ENCODE assay signal across 10 mouse cellular contexts in genomic region chr10:126752699-126753098, GRCm38 (mm10).
DNase-seq lines count a peak whose midpoint lies in the region; ATAC-seq and TF ChIP-seq lines count a peak whose summit lies in the region.
"Had no signal": no experiment of that assay in that cellular context is flagged by ENCODE, and none has a peak within 500 bp of the region (broad histone marks: within the 10 kb centered on the region; RNA-seq: fewer than 3 reads in every experiment).

No protein-coding gene starts in this region.

- DNase-seq in forebrain, postnatal 0 days = peak; percentile 79
- DNase-seq in ES-E14 (ENCODE audit: low read depth, low spot score) = peak; percentile 20
- peak; percentile 49 to 60 for DNase-seq in left cerebral cortex, postnatal 36 days (ENCODE audit: low spot score in 2 of 2)
- DNase-seq in urinary bladder, postnatal 25 days (ENCODE audit: low spot score) = no peak
- no peak for DNase-seq in B cell, adult 2 months
- DNase-seq: heart, adult 2 months had no signal

- no peaks in the 10 kb centered on the region for H3K27me3 ChIP-seq in forebrain, postnatal 0 days (ENCODE audit: insufficient read depth, low read length)
- H3K27me3 ChIP-seq in forebrain, embryonic 16.5 days (replicated peaks; ENCODE audit: control insufficient read depth, insufficient read depth, low read length) = no peaks in the 10 kb centered on the region
- H3K27me3 ChIP-seq: limb, embryonic 15.5 days had no signal

- H3K36me3 ChIP-seq in forebrain, postnatal 0 days (ENCODE audit: insufficient read depth) = no peaks in the 10 kb centered on the region
- no peaks in the 10 kb centered on the region for H3K36me3 ChIP-seq in forebrain, embryonic 16.5 days (ENCODE audit: control insufficient read depth, insufficient read depth)
- H3K36me3 ChIP-seq in ES-E14 (ENCODE audit: control insufficient read depth, insufficient read depth, low read length, poor library complexity, severe bottlenecking) = no peaks in the 10 kb centered on the region
- H3K36me3 ChIP-seq: limb, embryonic 15.5 days had no signal

- H3K4me3 ChIP-seq in forebrain, postnatal 0 days (ENCODE audit: low read depth, low read length) = no peak overlapping the region
- no peak overlapping the region for H3K4me3 ChIP-seq in forebrain, embryonic 16.5 days (replicated peaks; ENCODE audit: low read length)
- H3K4me3 ChIP-seq in ES-E14 (ENCODE audit: insufficient read depth in 1 of 2, low read depth in 1 of 2, low read length in 2 of 2, poor library complexity in 1 of 2, severe bottlenecking in 1 of 2) = no peak overlapping the region
- H3K4me3 ChIP-seq: heart, adult 2 months; limb, embryonic 15.5 days had no signal

- no peak overlapping the region for H3K9ac ChIP-seq in forebrain, postnatal 0 days
- no peak overlapping the region for H3K9ac ChIP-seq in forebrain, embryonic 16.5 days (replicated peaks; ENCODE audit: low read depth, low read length)
- no peak overlapping the region for H3K9ac ChIP-seq in ES-E14 (ENCODE audit: insufficient read depth, low read depth, low read length, poor library complexity, severe bottlenecking)
- H3K9ac ChIP-seq: limb, embryonic 15.5 days had no signal

- no peak overlapping the region for H3K27ac ChIP-seq in forebrain, postnatal 0 days (ENCODE audit: low read depth, low read length)
- H3K27ac ChIP-seq in forebrain, embryonic 16.5 days (ENCODE audit: low read length) = no peak overlapping the region
- no peak overlapping the region for H3K27ac ChIP-seq in ES-E14 (ENCODE audit: insufficient read depth, low read depth, low read length, poor library complexity, severe bottlenecking)
- H3K27ac ChIP-seq: heart, adult 2 months; limb, embryonic 15.5 days had no signal

- no peak overlapping the region for H3K4me2 ChIP-seq in forebrain, postnatal 0 days (ENCODE audit: low read depth)
- no peak overlapping the region for H3K4me2 ChIP-seq in forebrain, embryonic 16.5 days (ENCODE audit: low read length)
- H3K4me2 ChIP-seq: limb, embryonic 15.5 days had no signal

- no peak for ATAC-seq in forebrain, postnatal 0 days
- no peak for ATAC-seq in forebrain, embryonic 16.5 days
- ATAC-seq in frontal cortex, adult (ENCODE audit: low TSS enrichment) = peak; percentile 98
- no peak for ATAC-seq in inflammation-experienced regulatory T-cells, adult 6 months

- peak; percentile 75 for TF ChIP-seq CTCF in forebrain, postnatal 0 days (IDR thresholded peaks at IDR 0.05; ENCODE audit: low read depth)

- in situ Hi-C loops in ES-E14 (cut with MboI; ENCODE audit: low sequenced_read_pairs in 2 of 2, unreplicated experiment in 2 of 2) = no loop called here

- no peaks in the 10 kb centered on the region for H3K4me1 ChIP-seq in forebrain, postnatal 0 days (ENCODE audit: insufficient read depth)
- H3K4me1 ChIP-seq in forebrain, embryonic 16.5 days (replicated peaks; ENCODE audit: control insufficient read depth, insufficient read depth, low read length) = peaks cover 8% of the 10 kb centered on the region
- peaks cover 0 to 9% of the 10 kb centered on the region in 2 experiments; a peak in 1 of 4 replicates for H3K4me1 ChIP-seq in ES-E14 (ENCODE audit: control insufficient read depth in 2 of 2, insufficient read depth in 2 of 2, low read length in 2 of 2, poor library complexity in 1 of 2)
- H3K4me1 ChIP-seq: limb, embryonic 15.5 days had no signal

- H3K9me3 ChIP-seq in forebrain, postnatal 0 days (ENCODE audit: low read length) = no peaks in the 10 kb centered on the region
- H3K9me3 ChIP-seq in forebrain, embryonic 16.5 days (ENCODE audit: control insufficient read depth, low read length) = no peaks in the 10 kb centered on the region
- no peaks in the 10 kb centered on the region for H3K9me3 ChIP-seq in ES-E14 (ENCODE audit: control insufficient read depth, insufficient read depth, low read depth, low read length)
- H3K9me3 ChIP-seq: limb, embryonic 15.5 days had no signal

- intact Hi-C loops in left cerebral cortex, postnatal 36 days (cut with DNase I) = loop anchor here (5.0 to 10.0 kb wide), 2 partner anchors 208 to 415 kb away; no protein-coding TSS in a partner anchor

- whole genome bisulfite sequencing in forebrain, postnatal 0 days = 45% methylated on average over 11 of the region's 11 CpGs
- WGBS in forebrain, embryonic 16.5 days = 58% methylated on average over 11 of the region's 11 CpGs

TF ChIP-seq in ES-E14, 5 proteins besides CTCF, POLR2A, EP300 and RAD21:
- TF ChIP-seq CHD2 (IDR thresholded peaks at IDR 0.05; ENCODE audit: low read depth, low read length) = no peak
- no peak for TF ChIP-seq MAFK (IDR thresholded peaks at IDR 0.05; ENCODE audit: insufficient read depth, low read depth, low read length)
- TF ChIP-seq ZC3H11A (IDR thresholded peaks at IDR 0.05; ENCODE audit: borderline replicate concordance, low read depth, low read length) = no peak
- no peak for TF ChIP-seq HCFC1 (IDR thresholded peaks at IDR 0.05; ENCODE audit: borderline replicate concordance, insufficient read depth, low read length)
- TF ChIP-seq ZNF384 (IDR thresholded peaks at IDR 0.05; ENCODE audit: low read depth, low read length) = no peak

Comparison
In these comparisons a context has a peak if more than half of its experiments do, and no peak if none do; other contexts are left out.
1. DNase-seq: peak in forebrain, postnatal 0 days (single experiment), ES-E14 (single experiment) and left cerebral cortex, postnatal 36 days (2 of 2); none in urinary bladder, postnatal 25 days (single experiment) and B cell, adult 2 months (0 of 2).